In the genomic region with DNA sequence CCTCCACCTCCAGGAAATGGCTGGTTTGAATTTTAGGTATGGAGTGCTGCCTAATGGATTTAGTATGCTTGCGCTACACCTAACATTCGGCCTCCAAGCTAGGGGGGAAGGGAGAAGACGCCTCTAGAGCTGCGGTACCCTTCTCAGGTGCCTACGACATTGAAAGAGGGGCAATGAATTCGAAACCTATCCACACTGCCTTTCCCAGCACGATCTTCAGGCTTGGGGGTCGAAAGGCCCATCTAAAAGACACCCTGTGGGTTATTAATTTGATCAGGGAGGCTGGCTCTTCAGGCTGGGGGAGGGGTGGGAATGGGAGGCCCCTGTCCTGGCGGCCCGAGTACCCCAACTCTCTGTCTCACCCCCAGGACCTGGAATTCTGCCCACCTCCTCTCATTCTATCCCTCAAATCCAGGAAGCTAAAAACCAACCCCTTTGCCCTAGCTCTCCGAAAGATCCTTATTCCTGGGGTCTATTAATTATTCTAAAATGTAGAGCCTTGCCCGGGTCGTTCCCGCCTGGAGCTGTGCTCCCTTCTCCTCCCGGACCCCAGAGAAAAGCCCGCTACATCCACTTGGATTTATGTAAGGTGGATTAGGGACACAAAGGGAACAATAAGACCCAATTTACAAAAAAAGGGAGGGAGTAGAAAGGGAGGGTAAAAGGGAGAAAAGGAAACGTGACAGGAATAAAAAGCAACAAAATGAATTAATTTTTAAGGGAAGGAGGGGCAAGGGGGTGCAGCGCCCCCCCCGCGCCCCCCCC, we compare ENCODE assay signal across 8 mouse cellular contexts. TPM values are rescaled to one million over a fixed set of nuclear protein-coding genes. Genes with fewer than 3 reads are reported as not detected.
DNase-seq lines count a peak whose midpoint lies in the region; ATAC-seq and TF ChIP-seq lines count a peak whose summit lies in the region.

No protein-coding gene starts in this region.

- WGBS in embryonic facial prominence, embryonic 13.5 days = 2% methylated on average over 20 of the region's 20 CpGs
- 9% methylated on average over 20 of the region's 20 CpGs for WGBS in intestine, embryonic 16.5 days
- under 1% methylated on average over 20 of the region's 20 CpGs for WGBS in neural tube, embryonic 12.5 days

- H3K27me3 ChIP-seq in embryonic facial prominence, embryonic 13.5 days = 0 out of 2 replicates have a peak, but pooled peaks cover 6% of the 10 kb centered on the region
- no peaks in the 10 kb centered on the region for H3K27me3 ChIP-seq in intestine, embryonic 16.5 days (replicated peaks; ENCODE audit: control insufficient read depth, insufficient read depth, low read length)
- no peaks in the 10 kb centered on the region for H3K27me3 ChIP-seq in neural tube, embryonic 12.5 days (replicated peaks)

- H3K36me3 ChIP-seq in embryonic facial prominence, embryonic 13.5 days = peaks cover 18% of the 10 kb centered on the region; the same call in 1 of the 2 replicates
- H3K36me3 ChIP-seq in intestine, embryonic 16.5 days (ENCODE audit: control insufficient read depth, insufficient read depth, low read length) = 0 out of 2 replicates have a peak, but pooled peaks cover 3% of the 10 kb centered on the region
- H3K36me3 ChIP-seq in neural tube, embryonic 12.5 days = no peaks in the 10 kb centered on the region

- intact Hi-C loops in left cerebral cortex, adult 2 months (cut with DNase I) = loop anchor here (2.0 to 10.0 kb wide), 7 partner anchors 102 to 1700 kb away; no protein-coding TSS in a partner anchor
- intact Hi-C loops in left cerebral cortex, postnatal 14 days (cut with DNase I) = loop anchor here (5.0 to 10.0 kb wide), 4 partner anchors 100 to 998 kb away; no protein-coding TSS in a partner anchor

- no peaks in the 10 kb centered on the region for H3K9me3 ChIP-seq in embryonic facial prominence, embryonic 13.5 days
- no peaks in the 10 kb centered on the region for H3K9me3 ChIP-seq in intestine, embryonic 16.5 days (ENCODE audit: control insufficient read depth, low read length)
- no peaks in the 10 kb centered on the region for H3K9me3 ChIP-seq in neural tube, embryonic 12.5 days

- peaks cover 54% of the 10 kb centered on the region for H3K4me1 ChIP-seq in embryonic facial prominence, embryonic 13.5 days
- peaks cover 21% of the 10 kb centered on the region for H3K4me1 ChIP-seq in intestine, embryonic 16.5 days (ENCODE audit: control insufficient read depth, insufficient read depth, low read length)
- peaks cover 37% of the 10 kb centered on the region for H3K4me1 ChIP-seq in neural tube, embryonic 12.5 days

- peak overlapping the region; percentile 91 for H3K27ac ChIP-seq in left cerebral cortex, adult 2 months
- peak overlapping the region; percentile 92 for H3K27ac ChIP-seq in embryonic facial prominence, embryonic 13.5 days
- H3K27ac ChIP-seq in intestine, embryonic 16.5 days (ENCODE audit: low read length) = no peak overlapping the region
- peak overlapping the region; percentile 76 for H3K27ac ChIP-seq in neural tube, embryonic 12.5 days

- peak overlapping the region; percentile 93 for H3K4me2 ChIP-seq in embryonic facial prominence, embryonic 13.5 days
- H3K4me2 ChIP-seq in intestine, embryonic 16.5 days (ENCODE audit: low read depth, low read length) = peak overlapping the region; percentile 98
- H3K4me2 ChIP-seq in neural tube, embryonic 12.5 days (replicated peaks) = peak overlapping the region; percentile 92

- TF ChIP-seq CTCF in left cerebral cortex, adult 2 months (IDR thresholded peaks at IDR 0.05) = no peak

- peak overlapping the region; percentile 89 for H3K9ac ChIP-seq in embryonic facial prominence, embryonic 13.5 days
- H3K9ac ChIP-seq in intestine, embryonic 16.5 days (ENCODE audit: low read depth, low read length) = peak overlapping the region; percentile 69
- peak overlapping the region; percentile 66 for H3K9ac ChIP-seq in neural tube, embryonic 12.5 days

- no peak for ATAC-seq in embryonic facial prominence, embryonic 13.5 days (ENCODE audit: insufficient number of reproducible peaks, insufficient read depth, low FRiP score, low TSS enrichment, low read depth)
- no peak for ATAC-seq in intestine, embryonic 16.5 days
- peak; percentile 31; the same call in 1 of the 2 replicates for ATAC-seq in neural tube, embryonic 12.5 days (ENCODE audit: low FRiP score, low read depth)

- no peak for DNase-seq in left cerebral cortex, adult 2 months (ENCODE audit: extremely low spot score in 1 of 2, low spot score in 2 of 2)
- DNase-seq in left cerebral cortex, postnatal 14 days (ENCODE audit: low spot score in 2 of 2) = no peak
- no peak for DNase-seq in ovary, adult 18-20 months (ENCODE audit: low spot score)
- no peak for DNase-seq in layer of hippocampus, postnatal 36 days
- DNase-seq in cerebellum, adult 9-10 months = no peak

- peak overlapping the region; percentile 85 for H3K4me3 ChIP-seq in left cerebral cortex, adult 2 months
- peak overlapping the region; percentile 73 for H3K4me3 ChIP-seq in embryonic facial prominence, embryonic 13.5 days
- H3K4me3 ChIP-seq in intestine, embryonic 16.5 days (ENCODE audit: low read length) = peak overlapping the region; percentile 70
- peak overlapping the region; percentile 60 for H3K4me3 ChIP-seq in neural tube, embryonic 12.5 days

RNA-seq across cellular contexts. Expression of a gene that starts 2.3 kb away (rescaled TPM):
- 100 to 1,000 TPM; 173 to 174 TPM for total RNA-seq in left cerebral cortex, adult 2 months (2021)
- total RNA-seq in left cerebral cortex, postnatal 14 days (2021) = 100 to 1,000 TPM; 224 to 256 TPM
- polyA plus RNA-seq in embryonic facial prominence, embryonic 13.5 days (2015; fragmentation: Nextera tagmentation; extraction: Ambion mirVana) = 65.9 and 70.7 TPM in 2 replicates
- 5.0 and 6.0 TPM in 2 replicates for polyA plus RNA-seq in intestine, embryonic 16.5 days (2015; fragmentation: Nextera tagmentation; extraction: Ambion mirVana)
- 27.9 and 31.6 TPM in 2 replicates for polyA plus RNA-seq in neural tube, embryonic 12.5 days (2016; fragmentation: Nextera tagmentation; extraction: Ambion mirVana)
- total RNA-seq in layer of hippocampus, postnatal 36 days (2021) = 100 to 1,000 TPM; 298 to 325 TPM
